Mouse (Mus musculus): ENCODE measurements around the gene Ctcf.

DNA sequence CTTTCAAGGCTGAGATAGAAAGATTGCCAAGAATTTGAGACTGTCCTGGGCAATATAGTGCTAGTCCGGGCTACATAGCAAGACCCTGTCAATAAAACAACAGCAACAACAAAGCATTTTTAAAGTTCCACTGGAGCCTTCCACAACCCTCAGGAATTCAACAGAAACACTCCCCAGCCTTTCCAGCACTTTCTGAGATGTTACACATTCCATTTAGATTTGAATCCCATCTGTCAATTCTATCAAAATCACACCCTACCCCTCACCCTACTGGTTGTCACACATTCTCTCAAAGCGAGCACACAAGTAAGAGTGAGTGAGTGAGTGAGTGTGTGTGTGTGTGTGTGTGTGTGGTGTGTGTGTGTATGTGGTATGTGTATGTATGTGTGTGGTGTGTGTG, 43.9 kb upstream of the Ctcf start:
- TF ChIP-seq POLR2A (IDR thresholded peaks at IDR 0.05; ENCODE audit: borderline replicate concordance, control insufficient read depth, low read depth, low read length) (no peak), CTCF (IDR thresholded peaks at IDR 0.05; ENCODE audit: control insufficient read depth, insufficient read depth, low read length) (no peak)
